Mouse (Mus musculus): ENCODE data around the gene Ablim1. TPM values are rescaled to one million over a fixed set of nuclear protein-coding genes. Genes with fewer than 3 reads are reported as not detected.

Gene Ablim1
- polyA plus RNA-seq, 2 experiments = 3.0 to 4.7 TPM

- Histone ChIP-seq H3K27me3 (ENCODE audit: control insufficient read depth, insufficient read depth, low read length) (peaks cover 19% of the 10 kb centered on the region), H3K36me3 (replicated peaks; ENCODE audit: control insufficient read depth, insufficient read depth, low read depth) (no peaks in the 10 kb centered on the region), H3K4me3 (ENCODE audit: insufficient read depth in 1 of 2, low read depth in 2 of 2, low read length in 2 of 2) (no peak overlapping the region), H3K4me2 (ENCODE audit: low read depth) (no peak overlapping the region), H3K9ac (replicated peaks) (no peak overlapping the region), H3K27ac (no peak overlapping the region), H3K9me3 (ENCODE audit: control insufficient read depth, low read length) (no peaks in the 10 kb centered on the region), H3K4me1 (replicated peaks; ENCODE audit: control insufficient read depth in 2 of 2, insufficient read depth in 2 of 2, low read length in 1 of 2) (peaks cover 0 to 14% of the 10 kb centered on the region in 2 experiments; a peak in 2 of 4 replicates)
- 75% methylated on average over 11 of the region's 11 CpGs for WGBS (ENCODE audit: insufficient replicate concordance)
- no peak for DNase-seq (ENCODE audit: low read depth in 3 of 3, low spot score in 3 of 3)
- no peak for ATAC-seq (ENCODE audit: insufficient read depth)
- TF ChIP-seq CTCF (IDR thresholded peaks at IDR 0.05; ENCODE audit: low read depth) = no peak
- TF ChIP-seq EP300 (IDR thresholded peaks at IDR 0.05; ENCODE audit: low read depth) = no peak
Observed at GRCm38 (mm10) chr19:57195169-57195930, 119.4 kb downstream of the Ablim1 start.

- Histone ChIP-seq H3K4me1 (replicated peaks; ENCODE audit: control insufficient read depth in 2 of 2, insufficient read depth in 2 of 2, low read length in 1 of 2) (peaks cover 0 to 8% of the 10 kb centered on the region in 2 experiments; a peak in 2 of 4 replicates), H3K9me3 (ENCODE audit: control insufficient read depth, low read length) (no peaks in the 10 kb centered on the region), H3K27ac (no peak overlapping the region), H3K36me3 (replicated peaks; ENCODE audit: control insufficient read depth, insufficient read depth, low read depth) (no peaks in the 10 kb centered on the region), H3K9ac (replicated peaks) (no peak overlapping the region), H3K4me3 (ENCODE audit: insufficient read depth in 1 of 2, low read depth in 2 of 2, low read length in 2 of 2) (no peak overlapping the region), H3K4me2 (ENCODE audit: low read depth) (no peak overlapping the region), H3K27me3 (ENCODE audit: control insufficient read depth, insufficient read depth, low read length) (peaks cover 19% of the 10 kb centered on the region)
- WGBS (ENCODE audit: insufficient replicate concordance) = 63% methylated on average over 6 of the region's 6 CpGs
- ATAC-seq (ENCODE audit: insufficient read depth) (no peak), DNase-seq (ENCODE audit: low read depth in 3 of 3, low spot score in 3 of 3) (no peak)
- TF ChIP-seq EP300 (IDR thresholded peaks at IDR 0.05; ENCODE audit: low read depth) (no peak), CTCF (IDR thresholded peaks at IDR 0.05; ENCODE audit: low read depth) (peak; percentile 54)
Observed at GRCm38 (mm10) chr19:57193958-57194357, 120.8 kb downstream of the Ablim1 start.

GRCm38 (mm10) chr19:57193382-57193781 lies 121.3 kb downstream of the Ablim1 start:
- ATAC-seq (ENCODE audit: insufficient read depth) (no peak), DNase-seq (ENCODE audit: low read depth in 3 of 3, low spot score in 3 of 3) (no peak)
- Histone ChIP-seq H3K4me1 (replicated peaks; ENCODE audit: control insufficient read depth in 2 of 2, insufficient read depth in 2 of 2, low read length in 1 of 2) (peaks cover 0 to 7% of the 10 kb centered on the region in 2 experiments; a peak in 1 of 4 replicates), H3K9me3 (ENCODE audit: control insufficient read depth, low read length) (no peaks in the 10 kb centered on the region), H3K4me2 (ENCODE audit: low read depth) (no peak overlapping the region), H3K36me3 (replicated peaks; ENCODE audit: control insufficient read depth, insufficient read depth, low read depth) (no peaks in the 10 kb centered on the region), H3K27me3 (ENCODE audit: control insufficient read depth, insufficient read depth, low read length) (peaks cover 19% of the 10 kb centered on the region), H3K9ac (replicated peaks) (no peak overlapping the region), H3K4me3 (ENCODE audit: insufficient read depth in 1 of 2, low read depth in 2 of 2, low read length in 2 of 2) (no peak overlapping the region), H3K27ac (no peak overlapping the region)
- TF ChIP-seq EP300 (IDR thresholded peaks at IDR 0.05; ENCODE audit: low read depth) (no peak), CTCF (IDR thresholded peaks at IDR 0.05; ENCODE audit: low read depth) (no peak)
- WGBS (ENCODE audit: insufficient replicate concordance) = 67% methylated on average over 12 of the region's 12 CpGs

- ATAC-seq (ENCODE audit: insufficient read depth) = no peak
- DNase-seq (ENCODE audit: low read depth in 3 of 3, low spot score in 3 of 3) = no peak
- Histone ChIP-seq H3K4me3 (ENCODE audit: insufficient read depth in 1 of 2, low read depth in 2 of 2, low read length in 2 of 2) (no peak overlapping the region), H3K27ac (no peak overlapping the region), H3K4me2 (ENCODE audit: low read depth) (no peak overlapping the region), H3K9me3 (ENCODE audit: control insufficient read depth, low read length) (no peaks in the 10 kb centered on the region), H3K36me3 (replicated peaks; ENCODE audit: control insufficient read depth, insufficient read depth, low read depth) (no peaks in the 10 kb centered on the region), H3K27me3 (ENCODE audit: control insufficient read depth, insufficient read depth, low read length) (no peaks in the 10 kb centered on the region; the same call in none of the 2 replicates), H3K4me1 (replicated peaks; ENCODE audit: control insufficient read depth in 2 of 2, insufficient read depth in 2 of 2, low read length in 1 of 2) (peaks cover 0 to 4% of the 10 kb centered on the region in 2 experiments; a peak in 1 of 4 replicates), H3K9ac (replicated peaks) (no peak overlapping the region)
- TF ChIP-seq CTCF (IDR thresholded peaks at IDR 0.05; ENCODE audit: low read depth) (no peak), EP300 (IDR thresholded peaks at IDR 0.05; ENCODE audit: low read depth) (no peak)
- 50% methylated on average over 1 of the region's 1 CpGs for WGBS (ENCODE audit: insufficient replicate concordance)
Observed at GRCm38 (mm10) chr19:57191109-57191508, 123.6 kb downstream of the Ablim1 start.

GRCm38 (mm10) chr19:57189427-57189826 lies 125.3 kb downstream of the Ablim1 start:
- peaks cover 0 to 10% of the 10 kb centered on the region in 2 experiments; a peak in 1 of 4 replicates for H3K4me1 ChIP-seq (replicated peaks; ENCODE audit: control insufficient read depth in 2 of 2, insufficient read depth in 2 of 2, low read length in 1 of 2)
- no peak for ATAC-seq (ENCODE audit: insufficient read depth)
- H3K27ac ChIP-seq = no peak overlapping the region
- TF ChIP-seq EP300 (IDR thresholded peaks at IDR 0.05; ENCODE audit: low read depth) = no peak
- TF ChIP-seq CTCF (IDR thresholded peaks at IDR 0.05; ENCODE audit: low read depth) = no peak
- no peaks in the 10 kb centered on the region for H3K36me3 ChIP-seq (replicated peaks; ENCODE audit: control insufficient read depth, insufficient read depth, low read depth)
- H3K4me2 ChIP-seq (ENCODE audit: low read depth) = no peak overlapping the region
- no peak overlapping the region for H3K9ac ChIP-seq (replicated peaks)
- H3K9me3 ChIP-seq (ENCODE audit: control insufficient read depth, low read length) = no peaks in the 10 kb centered on the region
- H3K27me3 ChIP-seq (ENCODE audit: control insufficient read depth, insufficient read depth, low read length) = no peaks in the 10 kb centered on the region
- 42% methylated on average over 5 of the region's 5 CpGs for WGBS (ENCODE audit: insufficient replicate concordance)
- H3K4me3 ChIP-seq (ENCODE audit: insufficient read depth in 1 of 2, low read depth in 2 of 2, low read length in 2 of 2) = no peak overlapping the region
- no peak for DNase-seq (ENCODE audit: low read depth in 3 of 3, low spot score in 3 of 3)
